Mouse (Mus musculus): ENCODE results near the gene Caskin1. TPM values are rescaled to one million over a fixed set of nuclear protein-coding genes. Genes with fewer than 3 reads are reported as not detected.
A peak's percentile ranks its signal among the peaks of the same experiment; 100 is the strongest.

Gene Caskin1
- total RNA-seq, 2 experiments from 2014 or later, result not detected

- ATAC-seq (replicated peaks; ENCODE audit: low FRiP score, poor library complexity, severe bottlenecking), result peak; percentile 91
Observed at GRCm38 (mm10) chr17:24527723-24528559, 39.5 kb downstream of the Caskin1 start, which contains the start of gene Traf7. Traf7 (minus strand) TSS chr17:24527938.

- ATAC-seq (replicated peaks; ENCODE audit: low FRiP score, poor library complexity, severe bottlenecking), result no peak
Observed at GRCm38 (mm10) chr17:24528560-24528918, 40.1 kb downstream of the Caskin1 start.

- ATAC-seq (replicated peaks; ENCODE audit: low FRiP score, poor library complexity, severe bottlenecking), result no peak
Observed at GRCm38 (mm10) chr17:24529007-24529451, 40.6 kb downstream of the Caskin1 start.

- no peak for ATAC-seq (replicated peaks; ENCODE audit: low FRiP score, poor library complexity, severe bottlenecking)
Observed at GRCm38 (mm10) chr17:24529883-24530282, 41.5 kb downstream of the Caskin1 start.

- no peak for ATAC-seq (replicated peaks; ENCODE audit: low FRiP score, poor library complexity, severe bottlenecking)
Observed at GRCm38 (mm10) chr17:24530361-24531050, 42.1 kb downstream of the Caskin1 start.

- ATAC-seq (replicated peaks; ENCODE audit: low FRiP score, poor library complexity, severe bottlenecking), result no peak
Observed at GRCm38 (mm10) chr17:24531064-24531463, 42.7 kb downstream of the Caskin1 start.

- no peak for ATAC-seq (replicated peaks; ENCODE audit: low FRiP score, poor library complexity, severe bottlenecking)
Observed at GRCm38 (mm10) chr17:24532045-24532444, 43.6 kb downstream of the Caskin1 start.

- ATAC-seq (replicated peaks; ENCODE audit: low FRiP score, poor library complexity, severe bottlenecking), result peak; percentile 95
Observed at GRCm38 (mm10) chr17:24533099-24533992, 44.9 kb downstream of the Caskin1 start.

GRCm38 (mm10) chr17:24534160-24534718, 45.8 kb downstream of the Caskin1 start, which contains the start of gene Rab26:
Rab26 (minus strand) TSS chr17:24534210.
- no peak for ATAC-seq (replicated peaks; ENCODE audit: low FRiP score, poor library complexity, severe bottlenecking)

- no peak for ATAC-seq (replicated peaks; ENCODE audit: low FRiP score, poor library complexity, severe bottlenecking)
Observed at GRCm38 (mm10) chr17:24535300-24535699, 46.9 kb downstream of the Caskin1 start.

- no peak for ATAC-seq (replicated peaks; ENCODE audit: low FRiP score, poor library complexity, severe bottlenecking)
Observed at GRCm38 (mm10) chr17:24537536-24537935, 49.1 kb downstream of the Caskin1 start.

- no peak for ATAC-seq (replicated peaks; ENCODE audit: low FRiP score, poor library complexity, severe bottlenecking)
Observed at GRCm38 (mm10) chr17:24538950-24539349, 50.5 kb downstream of the Caskin1 start.

- peak; percentile 93 for ATAC-seq (replicated peaks; ENCODE audit: low FRiP score, poor library complexity, severe bottlenecking)
Observed at GRCm38 (mm10) chr17:24540375-24540774, 52.0 kb downstream of the Caskin1 start.

GRCm38 (mm10) chr17:24544613-24545012, 56.2 kb downstream of the Caskin1 start:
- ATAC-seq (replicated peaks; ENCODE audit: low FRiP score, poor library complexity, severe bottlenecking), result no peak

GRCm38 (mm10) chr17:24545247-24545646, 56.8 kb downstream of the Caskin1 start:
- no peak for ATAC-seq (replicated peaks; ENCODE audit: low FRiP score, poor library complexity, severe bottlenecking)

GRCm38 (mm10) chr17:24546234-24546633, 57.8 kb downstream of the Caskin1 start:
- ATAC-seq (replicated peaks; ENCODE audit: low FRiP score, poor library complexity, severe bottlenecking), result no peak

GRCm38 (mm10) chr17:24548435-24548834, 60.0 kb downstream of the Caskin1 start:
- no peak for ATAC-seq (replicated peaks; ENCODE audit: low FRiP score, poor library complexity, severe bottlenecking)

GRCm38 (mm10) chr17:24548921-24549617, 60.7 kb downstream of the Caskin1 start:
- peak; percentile 64 for ATAC-seq (replicated peaks; ENCODE audit: low FRiP score, poor library complexity, severe bottlenecking)

All from erythroid progenitor cell, adult 5-6 weeks (primary cell).